Mouse (Mus musculus) bone marrow macrophage, adult 2 months (primary cell): ENCODE data around the gene Pla2r1.

Experiments used
- CTCF ChIP-seq: IDR thresholded peaks from 2 replicates; pipeline ENCODE4 v1.5.1; 2012; ENCODE audit warnings: low read depth, mild to moderate bottlenecking, low read length, moderate library complexity
- POLR2A ChIP-seq: IDR thresholded peaks from 2 replicates; pipeline ENCODE4 v1.6.1; 2012; ENCODE audit warnings: mild to moderate bottlenecking, low read depth, low read length, borderline replicate concordance

DNA sequence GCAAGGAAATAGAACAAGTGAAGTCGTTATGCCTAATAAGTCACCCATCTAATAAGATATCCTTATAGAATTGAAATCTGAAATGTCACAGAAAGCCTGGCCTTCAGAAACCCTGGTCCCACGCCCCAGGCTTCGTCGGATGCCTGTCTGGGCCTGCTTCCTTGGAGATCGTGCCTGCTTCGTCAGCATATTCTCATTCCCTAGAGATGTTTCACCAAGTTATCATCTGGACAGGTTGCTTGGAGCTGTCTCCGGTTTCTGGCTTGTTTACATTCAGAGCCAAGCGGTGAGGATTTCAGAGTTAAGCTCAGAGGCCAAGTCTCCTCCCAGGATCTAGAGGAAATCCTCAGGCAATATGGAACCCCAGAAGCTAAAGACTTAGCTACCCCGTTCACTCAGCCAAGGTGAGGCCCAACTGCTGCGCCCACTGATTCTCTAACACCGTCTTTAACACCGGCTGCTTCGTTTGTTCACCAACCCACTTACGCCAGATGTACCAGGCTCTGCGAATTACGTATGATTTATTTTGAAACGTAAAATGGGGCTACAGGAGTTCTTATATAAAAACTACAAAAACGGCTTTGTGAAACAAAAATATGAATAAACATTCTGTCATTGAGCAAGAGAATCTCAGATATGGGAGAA is 140.0 kb downstream of the Pla2r1 start:
- TF ChIP-seq CTCF (no peak), POLR2A (no peak)
